Mouse (Mus musculus) brain, adult 10 weeks (tissue): ENCODE data around the gene Ddx41. TPM values are rescaled to one million over a fixed set of nuclear protein-coding genes. Genes with fewer than 3 reads are reported as not detected.

Experiments
- polyA plus RNA-seq: library from polyadenylated mRNA; stranded (reverse); fragments of 350-450 nt; fragmentation: Illumina TruSeq; extraction: RNeasy Lipid Tissue Mini Kit (QIAGEN cat#74804); gene quantifications from one replicate; pipeline ENCODE4 v1.2.3, GENCODE M21; 2015; ENCODE audit warnings: low read depth, low replicate concordance

The Ddx41 gene
- 43.8 TPM for polyA plus RNA-seq

GRCm38 (mm10) chr13:55536194-55537175 lies at the start of gene Ddx41:
Ddx41 (minus strand) TSS chr13:55536658.

GRCm38 (mm10) chr13:55573432-55573831 lies 37.0 kb upstream of the Ddx41 start, which contains the start of gene Tmed9:
Tmed9 (plus strand) TSS chr13:55573732.

DNA sequence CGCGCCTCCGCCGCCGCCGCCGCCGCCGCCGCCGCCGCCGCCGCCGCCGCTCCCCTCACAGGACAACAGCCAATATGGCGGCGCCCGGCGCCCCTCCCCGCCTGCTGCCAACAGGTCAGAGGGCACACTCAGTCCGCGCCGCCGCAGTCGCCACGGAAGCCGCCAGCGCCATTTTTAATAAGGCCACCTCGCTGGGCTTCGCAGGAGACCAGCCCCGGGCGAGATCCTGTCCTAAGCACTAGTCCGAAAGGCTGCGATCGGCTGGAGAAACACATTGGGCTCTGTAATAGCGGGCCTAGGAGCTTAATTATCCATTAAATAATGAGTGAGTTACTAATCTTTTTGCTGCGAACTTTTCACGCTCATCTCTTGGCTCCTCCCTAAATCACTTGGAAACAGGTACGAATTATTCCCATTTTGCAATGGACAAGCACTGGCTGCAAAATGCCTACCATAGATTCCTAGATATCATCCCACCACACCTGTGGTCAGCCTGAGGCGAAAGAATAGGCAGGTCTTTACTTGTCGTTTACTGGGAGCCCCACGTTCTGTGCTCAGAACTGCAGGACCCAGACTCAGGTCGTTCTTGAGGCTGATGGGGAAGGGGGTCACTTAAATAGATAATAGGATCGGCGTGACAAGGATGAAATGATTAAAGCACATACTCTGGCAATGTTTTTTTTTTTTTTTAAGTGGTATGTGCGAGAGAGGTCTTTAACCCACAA lies 34.7 kb upstream of the Ddx41 start, which contains the start of gene Fam193b:
Gene Fam193b, minus strand, starts transcription at position 94 of the 725 bp plus-strand sequence.

DNA sequence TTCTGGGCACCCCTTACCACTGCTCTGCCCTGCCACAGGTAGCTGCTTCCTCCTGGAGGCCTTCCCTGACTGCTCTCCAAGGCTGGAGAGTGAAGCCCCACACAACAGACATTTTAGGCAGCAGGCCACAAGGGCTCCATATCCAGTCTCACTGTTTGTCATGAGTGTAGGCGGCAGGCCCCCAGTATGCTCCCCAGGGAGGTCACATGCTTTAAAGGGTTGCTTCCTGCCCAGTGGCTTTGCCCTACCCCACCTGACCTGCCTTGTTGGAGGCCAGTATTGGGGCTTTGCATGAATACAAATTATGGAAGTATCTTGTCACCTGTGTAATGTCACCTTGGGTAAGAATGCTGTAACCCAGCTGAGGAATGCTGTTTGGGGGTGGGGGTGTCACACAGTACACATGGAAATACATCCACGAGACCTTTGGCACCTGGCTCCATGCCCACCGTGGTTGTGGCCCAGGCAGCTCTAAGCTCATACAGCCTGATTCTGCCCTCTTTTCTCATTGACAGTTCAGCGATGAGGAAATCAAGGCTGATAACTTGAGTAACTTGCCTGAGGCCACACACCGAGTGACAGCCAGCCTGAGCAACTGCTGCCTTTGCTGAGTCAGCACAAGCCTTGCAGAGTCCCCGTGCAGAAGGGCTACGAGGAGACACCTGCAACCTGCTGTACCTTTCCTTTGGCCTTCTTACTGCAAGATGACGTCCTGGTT lies 7.1 kb downstream of the Ddx41 start, which contains the start of gene Dok3:
Gene Dok3, minus strand, starts transcription at position 99 of the 718 bp plus-strand sequence.

DNA sequence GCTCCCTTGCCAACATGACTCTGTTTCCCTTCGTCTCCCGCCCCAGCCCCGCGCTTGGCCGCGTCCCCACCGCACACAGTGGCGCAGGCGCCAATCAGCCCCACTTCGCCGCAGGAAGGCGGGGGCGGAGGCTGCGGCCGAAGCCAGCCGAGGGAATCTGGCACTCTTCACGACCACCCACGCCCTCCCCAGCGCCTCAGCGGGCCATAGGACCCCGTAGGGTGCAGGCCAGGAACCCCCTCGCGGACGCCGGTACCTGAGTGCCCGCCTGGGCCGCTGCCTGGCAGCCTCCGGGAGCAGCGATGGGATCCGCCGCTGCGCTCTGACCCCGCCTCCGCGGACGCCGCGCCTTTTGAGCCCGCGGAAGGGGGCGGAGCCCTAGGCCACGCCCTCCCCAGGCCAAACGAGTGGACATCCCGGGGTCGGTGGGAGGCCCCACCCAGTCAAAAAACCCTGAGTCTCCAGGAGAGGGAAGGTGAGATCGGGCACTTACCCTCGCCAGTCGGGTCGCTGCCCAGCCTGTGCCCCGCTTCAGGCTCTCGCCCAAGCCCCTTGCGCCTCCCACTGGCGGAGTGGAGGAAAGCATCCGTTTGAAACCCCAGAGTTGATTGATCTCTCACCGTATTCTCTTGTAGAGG lies 23.2 kb downstream of the Ddx41 start, which contains the start of gene Pdlim7:
Gene Pdlim7, minus strand, starts transcription at position 566 of the 638 bp plus-strand sequence.

GRCm38 (mm10) chr13:55487578-55488498 lies 48.6 kb downstream of the Ddx41 start, which contains the start of gene Dbn1:
Dbn1 (minus strand) TSS chr13:55488111.

Other genes with a start within 250 kb of the Ddx41 start
- gene Prelid1, start 216.2 kb downstream of the Ddx41 start, polyA plus RNA-seq = 144 TPM
- gene Rab24, start 214.7 kb downstream of the Ddx41 start, polyA plus RNA-seq = 98.9 TPM
- 1.7 TPM for gene Mxd3, start 206.8 kb downstream of the Ddx41 start, polyA plus RNA-seq
- 46.0 TPM for gene Lman2, start 173.9 kb downstream of the Ddx41 start, polyA plus RNA-seq
- gene Rgs14, start 166.9 kb downstream of the Ddx41 start, polyA plus RNA-seq = 52.5 TPM
- not detected for gene Slc34a1, start 138.5 kb downstream of the Ddx41 start, polyA plus RNA-seq
- gene Pfn3, start 121.4 kb downstream of the Ddx41 start, polyA plus RNA-seq = not detected
- gene F12, start 109.9 kb downstream of the Ddx41 start, polyA plus RNA-seq = 0.95 TPM
- 56.1 TPM for gene Grk6, start 91.6 kb downstream of the Ddx41 start, polyA plus RNA-seq
- 30.0 TPM for gene Prr7, start 72.4 kb downstream of the Ddx41 start, polyA plus RNA-seq
- 189 TPM for gene Dbn1, start 48.5 kb downstream of the Ddx41 start, polyA plus RNA-seq
- 92.5 TPM for gene Pdlim7, start 23.0 kb downstream of the Ddx41 start, polyA plus RNA-seq
- 8.0 TPM for gene Dok3, start 7.4 kb downstream of the Ddx41 start, polyA plus RNA-seq
- 79.9 TPM for gene Fam193b, start 34.5 kb upstream of the Ddx41 start, polyA plus RNA-seq
- 143 TPM for gene Tmed9, start 37.1 kb upstream of the Ddx41 start, polyA plus RNA-seq
- 31.1 TPM for gene B4galt7, start 63.2 kb upstream of the Ddx41 start, polyA plus RNA-seq
- gene Caml, start 86.3 kb upstream of the Ddx41 start, polyA plus RNA-seq = 65.9 TPM
- gene Ddx46, start 98.4 kb upstream of the Ddx41 start, polyA plus RNA-seq = 36.4 TPM
- gene B230219D22Rik, start 156.5 kb upstream of the Ddx41 start, polyA plus RNA-seq = 88.0 TPM
- 102 TPM for gene Txndc15, start 178.0 kb upstream of the Ddx41 start, polyA plus RNA-seq
- gene Pcbd2, start 190.7 kb upstream of the Ddx41 start, polyA plus RNA-seq = 23.8 TPM
- not detected for gene Catsper3, start 247.9 kb upstream of the Ddx41 start, polyA plus RNA-seq